Mouse (Mus musculus) limb, embryonic 11.5 days (tissue): Measurements from ENCODE around the gene Mthfd1. TPM values are rescaled to one million over a fixed set of nuclear protein-coding genes. Genes with fewer than 3 reads are reported as not detected.

ENCODE experiments used
- ATAC-seq: fragments of 200-750 bp; cut with Nextera tagmentation; 2 replicates; pipeline ENCODE4 v1.8.0; 2017; ENCODE audit warnings: low read depth; ENCODE audit not compliant: insufficient number of reproducible peaks, low FRiP score, low TSS enrichment
- DNase-seq: peaks from one replicate; pipeline ENCODE4 v3.0.0-alpha.2; 2015; ENCODE audit warnings: low spot score
- H3K27ac ChIP-seq: fragments of 300-500 bp; sonication (generic); replicated peaks from 2 replicates; pipeline ENCODE4 v1.5.1; 2014; ENCODE audit warnings: low read depth, mild to moderate bottlenecking, low read length
- H3K27me3 ChIP-seq: fragments of 300-500 bp; sonication (generic); 2 replicates; pipeline ENCODE4 v1.6.1; 2014; ENCODE audit warnings: mild to moderate bottlenecking, low read length, mixed read lengths; ENCODE audit not compliant: control insufficient read depth, insufficient read depth
- H3K36me3 ChIP-seq: fragments of 300-500 bp; sonication (generic); 2 replicates; pipeline ENCODE4 v1.6.1; 2014; ENCODE audit warnings: mild to moderate bottlenecking, low read length, moderate library complexity, mixed read lengths; ENCODE audit not compliant: control insufficient read depth, insufficient read depth
- H3K4me1 ChIP-seq: fragments of 300-500 bp; sonication (generic); 2 replicates; pipeline ENCODE4 v1.6.1; 2014; ENCODE audit warnings: low read length, mixed read lengths; ENCODE audit not compliant: control insufficient read depth, insufficient read depth
- H3K4me2 ChIP-seq: fragments of 300-500 bp; sonication (generic); 2 replicates; pipeline ENCODE4 v1.6.1; 2014; ENCODE audit warnings: low read depth, mild to moderate bottlenecking, moderate library complexity; ENCODE audit not compliant: severe bottlenecking
- H3K4me3 ChIP-seq: fragments of 300-500 bp; sonication (generic); 2 replicates; pipeline ENCODE4 v1.5.1; 2014; ENCODE audit warnings: low read depth, low read length
- H3K9ac ChIP-seq: fragments of 300-500 bp; sonication (generic); 2 replicates; pipeline ENCODE4 v1.6.1; 2014; ENCODE audit warnings: mild to moderate bottlenecking, low read length
- H3K9me3 ChIP-seq: fragments of 300-500 bp; sonication (generic); 2 replicates; pipeline ENCODE4 v1.6.1; 2016; ENCODE audit warnings: low read length; ENCODE audit not compliant: control insufficient read depth
- WGBS: fragments of 180-500 bp; shearing (Covaris S2); extraction: QIAGEN DNeasy Blood & Tissue Kit; methylation state at CpG from one replicate; pipeline ENCODE4 v1.1.7; 2014; 5-methylcytosine and 5-hydroxymethylcytosine counted together
- polyA plus RNA-seq: library from polyadenylated mRNA; unstranded; fragments of >200 nt; fragmentation: Nextera tagmentation; extraction: Ambion mirVana; gene quantifications from 2 replicates; pipeline ENCODE4 v1.2.1, GENCODE M21; 2014

Mthfd1 gene
- polyA plus RNA-seq, 1 experiment from 2014 or later, result 80.0 TPM

DNA sequence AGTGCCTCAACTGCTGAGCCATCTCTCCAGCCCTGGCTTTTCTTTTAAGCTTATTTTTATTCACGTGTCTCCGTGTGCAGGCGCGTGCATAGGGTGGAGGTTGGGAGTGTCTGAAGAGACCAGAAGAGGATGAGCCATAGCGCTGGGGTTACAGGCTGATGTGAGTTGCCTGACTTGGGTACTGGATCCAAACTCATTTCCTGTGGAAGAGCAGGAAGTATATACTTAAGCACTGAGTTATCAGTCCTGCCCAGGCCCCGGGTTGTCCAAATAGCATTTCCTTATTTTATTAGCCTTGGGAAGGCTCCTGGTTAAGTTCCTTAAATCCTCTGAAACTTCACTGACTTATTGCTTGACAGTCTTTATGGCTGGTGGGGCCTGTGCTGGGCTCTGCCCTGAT is 54.9 kb downstream of the Mthfd1 start:
- Histone ChIP-seq H3K9ac (no peak overlapping the region), H3K4me2 (no peak overlapping the region), H3K4me1 (peaks cover 4% of the 10 kb centered on the region; the same call in 1 of the 2 replicates), H3K36me3 (peaks cover 5% of the 10 kb centered on the region; the same call in 1 of the 2 replicates), H3K27ac (no peak overlapping the region), H3K27me3 (no peaks in the 10 kb centered on the region), H3K9me3 (no peaks in the 10 kb centered on the region), H3K4me3 (no peak overlapping the region)
- DNase-seq (no peak), ATAC-seq (no peak)
- 81% methylated on average over 6 of the region's 6 CpGs for WGBS

GRCm38 (mm10) chr12:76310633-76311032 is 55.5 kb downstream of the Mthfd1 start:
- DNase-seq, result no peak
- no peak overlapping the region for H3K4me2 ChIP-seq
- peaks cover 4% of the 10 kb centered on the region; the same call in 1 of the 2 replicates for H3K4me1 ChIP-seq
- ATAC-seq, result no peak
- H3K4me3 ChIP-seq, result no peak overlapping the region
- no peak overlapping the region for H3K27ac ChIP-seq
- H3K9me3 ChIP-seq, result no peaks in the 10 kb centered on the region
- 75% methylated on average over 6 of the region's 6 CpGs for WGBS
- H3K27me3 ChIP-seq, result no peaks in the 10 kb centered on the region
- peaks cover 5% of the 10 kb centered on the region; the same call in 1 of the 2 replicates for H3K36me3 ChIP-seq
- no peak overlapping the region for H3K9ac ChIP-seq

DNA sequence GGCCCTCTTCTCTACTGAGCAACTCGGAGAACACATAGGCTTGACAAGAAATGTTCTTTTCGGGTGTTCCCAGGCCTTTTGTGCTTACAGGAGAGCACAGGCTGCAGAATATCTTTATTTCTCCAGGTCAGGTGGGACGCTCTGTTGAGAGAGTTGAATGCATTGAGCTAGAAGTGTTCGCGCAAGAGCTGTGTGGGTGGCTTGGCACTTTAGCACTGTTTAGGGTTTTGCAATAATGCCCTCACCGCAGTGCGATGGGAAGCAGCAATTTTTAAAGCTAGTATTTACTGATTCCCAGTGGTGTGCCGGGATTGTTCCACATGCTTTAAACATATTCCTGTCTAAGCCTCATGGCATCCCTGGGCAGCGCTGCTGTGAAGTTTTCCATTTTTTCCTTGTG is 56.1 kb downstream of the Mthfd1 start:
- Histone ChIP-seq H3K36me3 (peaks cover 5% of the 10 kb centered on the region; the same call in 1 of the 2 replicates), H3K9me3 (no peaks in the 10 kb centered on the region), H3K4me1 (peaks cover 4% of the 10 kb centered on the region; the same call in 1 of the 2 replicates), H3K9ac (no peak overlapping the region), H3K27me3 (no peaks in the 10 kb centered on the region), H3K4me3 (no peak overlapping the region), H3K4me2 (no peak overlapping the region), H3K27ac (no peak overlapping the region)
- DNase-seq (no peak), ATAC-seq (no peak)
- 95% methylated on average over 9 of the region's 9 CpGs for WGBS

GRCm38 (mm10) chr12:76311951-76312350 is 56.9 kb downstream of the Mthfd1 start:
- Histone ChIP-seq H3K4me2 (no peak overlapping the region), H3K9me3 (no peaks in the 10 kb centered on the region), H3K27ac (no peak overlapping the region), H3K27me3 (no peaks in the 10 kb centered on the region), H3K4me1 (peaks cover 3% of the 10 kb centered on the region; the same call in 1 of the 2 replicates), H3K36me3 (peaks cover 5% of the 10 kb centered on the region; the same call in 1 of the 2 replicates), H3K9ac (no peak overlapping the region), H3K4me3 (no peak overlapping the region)
- WGBS, result 94% methylated on average over 8 of the region's 8 CpGs
- ATAC-seq (no peak), DNase-seq (no peak)

DNA sequence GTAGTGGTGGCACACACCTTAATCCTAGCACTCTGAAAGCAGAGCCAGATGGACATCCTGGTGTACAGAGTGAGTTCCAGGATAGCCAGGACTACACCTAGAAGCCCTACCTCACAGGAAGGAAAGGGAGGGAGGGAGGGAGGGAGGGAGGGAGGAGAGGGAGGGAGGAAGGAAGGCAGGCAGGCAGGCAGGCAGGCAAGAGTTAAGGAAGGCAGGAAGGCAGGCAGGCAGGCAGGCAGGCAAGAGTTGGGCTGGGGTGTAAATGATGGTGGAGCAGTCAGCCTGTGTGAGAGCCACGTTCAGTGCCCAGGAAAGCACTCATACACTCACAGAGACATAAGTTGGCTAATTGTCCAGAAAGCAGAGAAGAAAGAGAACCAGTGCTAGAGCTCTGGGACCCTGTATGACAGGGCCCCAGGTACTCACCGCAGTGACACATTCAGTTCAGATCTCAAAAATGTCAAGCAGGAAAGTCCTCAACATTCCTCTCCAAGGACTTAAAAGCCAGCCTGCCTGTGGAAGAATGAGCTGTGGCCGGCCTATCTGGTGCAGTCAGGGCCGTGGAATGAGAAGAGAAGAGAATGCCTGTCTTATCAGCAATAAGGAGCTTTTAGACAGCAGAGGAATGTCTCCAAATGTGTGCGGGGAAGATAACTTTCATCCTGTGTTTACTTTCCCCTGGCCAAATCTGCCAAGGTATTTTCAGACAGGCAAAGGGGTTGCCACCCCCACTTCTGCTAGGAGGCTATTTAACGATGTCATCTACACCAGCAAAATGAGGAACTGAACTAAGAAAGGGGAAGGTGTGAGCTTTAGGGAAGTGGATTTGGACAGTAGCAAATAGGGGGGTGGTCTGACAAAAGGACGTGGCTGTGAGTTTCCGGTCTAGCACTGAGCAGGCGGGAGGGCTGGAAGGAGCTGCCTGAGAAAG is 63.4 kb downstream of the Mthfd1 start:
- H3K4me3 ChIP-seq, result no peak overlapping the region
- no peak overlapping the region for H3K9ac ChIP-seq
- ATAC-seq (no peak), DNase-seq (no peak)
- no peak overlapping the region for H3K4me2 ChIP-seq
- H3K27me3 ChIP-seq, result no peaks in the 10 kb centered on the region
- WGBS, result 59% methylated on average over 9 of the region's 9 CpGs
- no peak overlapping the region for H3K27ac ChIP-seq
- no peaks in the 10 kb centered on the region for H3K4me1 ChIP-seq
- no peaks in the 10 kb centered on the region; the same call in 1 of the 2 replicates for H3K36me3 ChIP-seq
- H3K9me3 ChIP-seq, result no peaks in the 10 kb centered on the region

- H3K4me1 ChIP-seq, result 0 out of 2 replicates have a peak, but pooled peaks cover 2% of the 10 kb centered on the region
- DNase-seq (peak; percentile 81), ATAC-seq (peak; percentile 97)
- H3K4me3 ChIP-seq, result peak within 1 kb of the TSS; percentile 55
- H3K9ac ChIP-seq, result peak within 1 kb of the TSS; percentile 72
- no peaks in the 10 kb centered on the region for H3K9me3 ChIP-seq
- no peaks in the 10 kb centered on the region; the same call in 1 of the 2 replicates for H3K36me3 ChIP-seq
- H3K27me3 ChIP-seq, result no peaks in the 10 kb centered on the region
- peak within 1 kb of the TSS; percentile 89 for H3K4me2 ChIP-seq
- H3K27ac ChIP-seq, result no peak within 1 kb of the TSS
- 2% methylated on average over 53 of the region's 53 CpGs for WGBS
These were observed 69.8 kb downstream of the Mthfd1 start, which contains the start of gene Akap5 for GRCm38 (mm10) chr12:76324679-76325431. Akap5 (plus strand) TSS chr12:76324891.

DNA sequence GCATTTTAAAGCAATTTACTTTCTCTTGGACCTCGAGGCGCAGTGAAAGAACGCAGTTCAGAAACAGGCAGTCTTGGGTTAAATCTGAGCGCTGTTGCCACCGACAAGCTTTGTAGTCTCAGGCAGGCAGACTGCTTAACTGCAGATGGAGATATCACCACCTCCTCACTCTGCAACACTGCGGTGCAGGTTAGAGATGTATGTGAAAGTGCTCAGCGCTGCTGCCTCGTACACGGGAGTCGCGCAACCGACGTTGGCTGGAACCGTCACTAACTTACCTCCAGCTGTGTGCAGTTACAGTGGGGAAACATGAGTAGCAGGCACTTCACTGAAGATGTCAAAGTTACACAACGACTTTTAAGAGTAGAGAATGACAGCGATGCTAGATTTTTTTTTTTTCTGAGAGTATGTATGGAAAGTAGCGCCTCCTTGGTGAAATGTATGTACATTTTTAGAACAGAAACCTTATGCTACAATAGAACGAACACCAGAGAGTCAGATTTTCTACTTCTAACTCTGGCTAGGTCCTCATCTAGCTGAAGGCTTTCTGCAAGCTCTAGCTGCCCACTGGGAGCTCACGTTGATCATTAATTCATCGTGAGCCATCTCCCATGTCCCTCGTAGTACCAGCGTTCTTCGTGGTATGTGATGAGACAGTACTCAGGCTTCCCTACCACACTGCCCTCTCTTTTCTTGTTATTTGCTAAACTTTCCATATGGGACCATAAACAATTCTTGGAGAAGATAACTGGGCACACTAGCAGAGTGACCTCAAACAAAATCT is 71.5 kb downstream of the Mthfd1 start:
- DNase-seq (no peak), ATAC-seq (no peak)
- H3K9me3 ChIP-seq, result no peaks in the 10 kb centered on the region
- WGBS, result 91% methylated on average over 23 of the region's 23 CpGs
- no peak overlapping the region for H3K4me3 ChIP-seq
- H3K27me3 ChIP-seq, result no peaks in the 10 kb centered on the region
- no peak overlapping the region for H3K27ac ChIP-seq
- no peak overlapping the region for H3K9ac ChIP-seq
- no peaks in the 10 kb centered on the region for H3K36me3 ChIP-seq
- H3K4me1 ChIP-seq, result 0 out of 2 replicates have a peak, but pooled peaks cover 2% of the 10 kb centered on the region
- no peak overlapping the region for H3K4me2 ChIP-seq
